Mouse (Mus musculus): Measurements from ENCODE around the gene Myrip. TPM values are rescaled to one million over a fixed set of nuclear protein-coding genes. Genes with fewer than 3 reads are reported as not detected.

Gene Myrip
- polyA plus RNA-seq, 1 experiment from 2014 or later, result 0.32 TPM

GRCm38 (mm10) chr9:120402368-120402767, 101.1 kb downstream of the Myrip start:
- no peak overlapping the region for H3K27ac ChIP-seq
- WGBS, result 84% methylated on average over 3 of the region's 3 CpGs
- H3K4me2 ChIP-seq (replicated peaks), result no peak overlapping the region
- H3K9ac ChIP-seq, result no peak overlapping the region
- ATAC-seq (ENCODE audit: low FRiP score, low read depth), result no peak
- H3K36me3 ChIP-seq, result no peaks in the 10 kb centered on the region
- no peaks in the 10 kb centered on the region for H3K4me1 ChIP-seq
- H3K4me3 ChIP-seq, result no peak overlapping the region
- 0 out of 2 replicates have a peak, but pooled peaks cover 2% of the 10 kb centered on the region for H3K9me3 ChIP-seq
- H3K27me3 ChIP-seq, result no peaks in the 10 kb centered on the region

DNA sequence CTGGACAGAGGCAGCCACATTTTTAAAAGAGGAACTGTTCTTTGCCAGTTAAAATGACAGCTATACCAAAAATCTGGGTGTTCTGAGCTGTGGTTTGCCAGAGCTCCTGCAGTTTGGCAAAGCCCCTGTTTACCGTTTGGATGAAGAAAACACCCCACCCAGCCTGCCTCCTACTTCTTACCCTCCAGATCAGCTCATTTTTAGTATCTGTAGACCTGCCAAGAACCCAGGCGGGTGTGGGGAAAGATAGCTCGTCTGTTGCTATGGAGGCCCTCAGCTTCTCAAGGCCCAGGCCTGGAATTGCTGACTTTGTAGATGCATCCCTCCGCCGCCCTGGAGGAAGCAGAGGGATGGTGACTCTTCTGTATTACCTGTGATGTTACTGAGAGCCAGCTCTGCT, 102.3 kb downstream of the Myrip start:
- no peak overlapping the region for H3K4me3 ChIP-seq
- no peak overlapping the region for H3K4me2 ChIP-seq (replicated peaks)
- H3K9me3 ChIP-seq, result 0 out of 2 replicates have a peak, but pooled peaks cover 2% of the 10 kb centered on the region
- no peak for ATAC-seq (ENCODE audit: low FRiP score, low read depth)
- no peak overlapping the region for H3K27ac ChIP-seq
- no peak overlapping the region for H3K9ac ChIP-seq
- WGBS, result 72% methylated on average over 5 of the region's 5 CpGs
- H3K36me3 ChIP-seq, result no peaks in the 10 kb centered on the region
- H3K27me3 ChIP-seq, result 0 out of 2 replicates have a peak, but pooled peaks cover 2% of the 10 kb centered on the region
- H3K4me1 ChIP-seq, result no peaks in the 10 kb centered on the region

DNA sequence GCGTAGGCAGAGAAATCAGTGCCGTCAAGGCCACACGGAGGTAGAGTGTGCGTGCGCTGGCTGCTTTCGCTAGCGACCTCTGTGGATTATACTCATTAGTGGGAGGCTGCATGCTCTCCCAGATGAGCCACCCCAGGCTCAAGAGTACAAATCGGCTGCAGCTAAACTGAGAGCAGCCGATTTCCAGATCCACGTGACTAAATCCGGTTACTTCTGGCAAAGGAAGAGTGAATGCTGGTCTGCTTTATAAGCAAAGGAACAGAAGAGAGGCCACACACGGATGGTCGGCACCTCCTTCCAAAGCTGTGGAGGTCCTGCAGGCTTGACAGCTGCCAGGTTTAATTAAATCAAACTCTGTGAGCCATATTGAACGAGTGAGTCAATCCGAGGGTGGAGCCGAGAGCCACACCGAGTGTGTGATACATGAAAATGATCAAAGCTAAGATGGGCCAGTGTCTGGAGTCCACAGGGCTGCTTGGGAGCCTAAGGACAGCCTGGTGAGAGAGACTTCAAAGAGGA, 108.4 kb downstream of the Myrip start:
- Histone ChIP-seq H3K27me3 (0 out of 2 replicates have a peak, but pooled peaks cover 8% of the 10 kb centered on the region), H3K4me2 (replicated peaks) (no peak overlapping the region), H3K36me3 (no peaks in the 10 kb centered on the region), H3K9ac (no peak overlapping the region), H3K4me1 (no peaks in the 10 kb centered on the region), H3K4me3 (no peak overlapping the region), H3K9me3 (no peaks in the 10 kb centered on the region), H3K27ac (no peak overlapping the region)
- 82% methylated on average over 17 of the region's 17 CpGs for WGBS
- ATAC-seq (ENCODE audit: low FRiP score, low read depth), result no peak

GRCm38 (mm10) chr9:120410421-120410820, 109.1 kb downstream of the Myrip start:
- H3K4me2 ChIP-seq (replicated peaks), result no peak overlapping the region
- H3K9me3 ChIP-seq, result no peaks in the 10 kb centered on the region
- no peaks in the 10 kb centered on the region for H3K36me3 ChIP-seq
- WGBS, result 31% methylated on average over 5 of the region's 5 CpGs
- H3K27ac ChIP-seq, result no peak overlapping the region
- H3K27me3 ChIP-seq, result 0 out of 2 replicates have a peak, but pooled peaks cover 8% of the 10 kb centered on the region
- no peak overlapping the region for H3K4me3 ChIP-seq
- no peaks in the 10 kb centered on the region for H3K4me1 ChIP-seq
- H3K9ac ChIP-seq, result no peak overlapping the region
- ATAC-seq (ENCODE audit: low FRiP score, low read depth), result no peak

GRCm38 (mm10) chr9:120415504-120415903, 114.2 kb downstream of the Myrip start:
- H3K4me2 ChIP-seq (replicated peaks), result no peak overlapping the region
- no peaks in the 10 kb centered on the region for H3K9me3 ChIP-seq
- H3K36me3 ChIP-seq, result no peaks in the 10 kb centered on the region
- 0% methylated on average over 5 of the region's 7 CpGs for WGBS
- ATAC-seq (ENCODE audit: low FRiP score, low read depth), result no peak
- no peak overlapping the region for H3K4me3 ChIP-seq
- no peak overlapping the region for H3K9ac ChIP-seq
- H3K27me3 ChIP-seq, result no peaks in the 10 kb centered on the region
- H3K27ac ChIP-seq, result no peak overlapping the region
- H3K4me1 ChIP-seq, result no peaks in the 10 kb centered on the region

DNA sequence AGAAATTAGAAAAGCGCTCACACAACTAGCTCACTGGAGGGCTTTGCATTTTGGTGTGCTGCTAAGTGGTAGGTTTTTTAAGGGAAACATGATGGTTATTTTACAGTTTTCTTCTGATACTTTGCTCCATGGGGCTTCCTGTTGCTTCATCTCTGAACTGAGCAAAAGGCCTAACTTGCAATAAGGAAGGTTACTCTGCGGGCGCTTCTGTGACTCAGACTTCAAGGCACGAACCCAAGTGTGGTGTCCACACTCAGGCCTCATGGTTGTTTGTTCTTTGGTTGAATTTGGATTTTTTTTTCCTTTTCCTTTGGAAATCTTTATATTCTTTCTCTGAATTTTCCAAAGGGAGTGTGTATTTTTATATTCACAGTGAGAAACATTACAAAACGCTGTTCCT, 114.8 kb downstream of the Myrip start:
- Histone ChIP-seq H3K9me3 (no peaks in the 10 kb centered on the region), H3K27me3 (no peaks in the 10 kb centered on the region), H3K4me1 (no peaks in the 10 kb centered on the region), H3K9ac (no peak overlapping the region), H3K36me3 (no peaks in the 10 kb centered on the region), H3K4me2 (replicated peaks) (no peak overlapping the region), H3K4me3 (no peak overlapping the region), H3K27ac (no peak overlapping the region)
- ATAC-seq (ENCODE audit: low FRiP score, low read depth), result no peak
- 90% methylated on average over 5 of the region's 5 CpGs for WGBS

DNA sequence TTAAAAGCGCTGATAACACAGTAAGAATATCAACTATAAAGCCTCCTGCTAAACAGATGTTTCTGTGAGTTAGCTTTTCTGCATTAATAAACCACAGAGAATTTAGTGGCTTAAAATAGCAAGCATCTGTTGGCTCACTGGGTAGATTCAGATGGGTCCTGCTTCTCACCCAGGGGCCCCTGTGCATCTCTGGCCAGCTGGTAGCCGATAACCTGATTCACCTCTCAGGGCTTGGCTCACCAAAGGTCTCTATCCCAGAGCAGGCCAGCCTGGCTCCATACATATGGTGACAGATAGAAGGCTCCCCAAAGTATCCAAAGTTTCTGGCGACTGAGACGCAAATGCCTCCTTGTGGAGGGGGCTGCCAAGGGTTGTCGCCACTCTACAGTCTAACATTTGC, 115.4 kb downstream of the Myrip start:
- Histone ChIP-seq H3K36me3 (no peaks in the 10 kb centered on the region), H3K9me3 (no peaks in the 10 kb centered on the region), H3K9ac (no peak overlapping the region), H3K27ac (no peak overlapping the region; the same call in 1 of the 2 replicates), H3K27me3 (no peaks in the 10 kb centered on the region), H3K4me1 (no peaks in the 10 kb centered on the region), H3K4me2 (replicated peaks) (no peak overlapping the region), H3K4me3 (no peak overlapping the region)
- ATAC-seq (ENCODE audit: low FRiP score, low read depth), result no peak
- 73% methylated on average over 5 of the region's 5 CpGs for WGBS

- Histone ChIP-seq H3K9me3 (no peaks in the 10 kb centered on the region), H3K36me3 (no peaks in the 10 kb centered on the region), H3K9ac (no peak overlapping the region), H3K4me3 (no peak overlapping the region), H3K27ac (no peak overlapping the region), H3K27me3 (no peaks in the 10 kb centered on the region), H3K4me2 (replicated peaks) (no peak overlapping the region), H3K4me1 (no peaks in the 10 kb centered on the region)
- 80% methylated on average over 7 of the region's 7 CpGs for WGBS
- ATAC-seq (ENCODE audit: low FRiP score, low read depth), result no peak
These were observed 117.3 kb downstream of the Myrip start for GRCm38 (mm10) chr9:120418582-120418981.

GRCm38 (mm10) chr9:120424567-120424966, 123.3 kb downstream of the Myrip start:
- no peak overlapping the region for H3K4me3 ChIP-seq
- H3K4me1 ChIP-seq, result no peaks in the 10 kb centered on the region
- no peak overlapping the region for H3K4me2 ChIP-seq (replicated peaks)
- no peak overlapping the region for H3K27ac ChIP-seq
- WGBS, result 69% methylated on average over 7 of the region's 7 CpGs
- no peaks in the 10 kb centered on the region for H3K9me3 ChIP-seq
- H3K9ac ChIP-seq, result no peak overlapping the region
- no peaks in the 10 kb centered on the region for H3K27me3 ChIP-seq
- H3K36me3 ChIP-seq, result no peaks in the 10 kb centered on the region
- no peak for ATAC-seq (ENCODE audit: low FRiP score, low read depth)

DNA sequence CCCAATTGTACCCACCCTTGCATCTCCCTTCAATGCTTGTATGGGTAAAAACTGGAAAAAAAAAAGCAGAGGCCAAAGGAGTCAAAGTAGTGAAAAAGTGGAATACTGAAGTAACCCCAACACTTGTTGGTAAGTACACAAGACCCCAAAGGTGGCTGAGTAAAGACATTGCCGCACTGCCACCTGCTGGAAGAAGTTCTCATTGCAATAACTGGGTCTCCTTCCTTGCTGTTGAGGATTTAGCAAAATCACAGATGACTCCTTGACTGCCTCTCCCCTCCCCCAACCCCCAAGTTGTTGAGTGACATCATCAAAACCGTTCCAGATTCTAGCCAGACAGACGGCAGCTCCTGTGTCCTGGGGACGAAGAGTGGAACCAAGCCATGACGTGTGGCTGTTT, 124.5 kb downstream of the Myrip start:
- 31% methylated on average over 5 of the region's 5 CpGs for WGBS
- Histone ChIP-seq H3K4me2 (replicated peaks) (no peak overlapping the region), H3K9me3 (no peaks in the 10 kb centered on the region), H3K9ac (no peak overlapping the region), H3K4me3 (no peak overlapping the region), H3K4me1 (no peaks in the 10 kb centered on the region), H3K36me3 (no peaks in the 10 kb centered on the region), H3K27ac (no peak overlapping the region), H3K27me3 (no peaks in the 10 kb centered on the region)
- ATAC-seq (ENCODE audit: low FRiP score, low read depth), result no peak

DNA sequence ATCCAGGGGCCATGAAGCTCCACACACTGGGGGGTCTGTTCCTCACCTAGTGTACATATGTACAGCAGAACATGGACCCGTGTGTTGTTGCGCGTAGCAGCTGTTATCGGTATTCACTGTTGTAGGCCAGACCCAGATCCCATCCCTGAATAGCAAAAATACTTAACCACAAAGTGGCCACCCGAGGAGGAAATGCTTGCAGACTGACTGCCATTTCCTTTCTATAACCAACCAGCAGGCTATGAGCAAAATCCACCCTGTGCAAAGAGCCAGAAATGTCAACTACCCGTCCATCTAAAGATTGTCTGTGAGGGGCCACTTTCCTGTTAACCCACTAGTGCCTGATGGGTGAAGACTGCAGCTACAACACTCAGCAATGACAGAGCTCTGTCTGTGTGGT, 126.9 kb downstream of the Myrip start:
- H3K9me3 ChIP-seq, result no peaks in the 10 kb centered on the region
- no peak overlapping the region for H3K9ac ChIP-seq
- 59% methylated on average over 6 of the region's 6 CpGs for WGBS
- no peak for ATAC-seq (ENCODE audit: low FRiP score, low read depth)
- no peak overlapping the region for H3K27ac ChIP-seq
- H3K4me3 ChIP-seq, result no peak overlapping the region
- no peak overlapping the region for H3K4me2 ChIP-seq (replicated peaks)
- H3K36me3 ChIP-seq, result no peaks in the 10 kb centered on the region
- H3K27me3 ChIP-seq, result no peaks in the 10 kb centered on the region
- H3K4me1 ChIP-seq, result no peaks in the 10 kb centered on the region

- H3K4me3 ChIP-seq, result no peak overlapping the region
- H3K4me1 ChIP-seq, result no peaks in the 10 kb centered on the region
- H3K9ac ChIP-seq, result no peak overlapping the region
- H3K27me3 ChIP-seq, result no peaks in the 10 kb centered on the region
- no peak overlapping the region for H3K4me2 ChIP-seq (replicated peaks)
- ATAC-seq (ENCODE audit: low FRiP score, low read depth), result no peak
- 30% methylated on average over 8 of the region's 8 CpGs for WGBS
- no peaks in the 10 kb centered on the region for H3K9me3 ChIP-seq
- no peak overlapping the region for H3K27ac ChIP-seq
- no peaks in the 10 kb centered on the region for H3K36me3 ChIP-seq
These were observed 132.4 kb downstream of the Myrip start for GRCm38 (mm10) chr9:120433747-120434146.

- Histone ChIP-seq H3K27ac (no peak overlapping the region), H3K4me3 (no peak overlapping the region), H3K9ac (no peak overlapping the region), H3K27me3 (no peaks in the 10 kb centered on the region), H3K4me1 (no peaks in the 10 kb centered on the region), H3K36me3 (no peaks in the 10 kb centered on the region), H3K9me3 (no peaks in the 10 kb centered on the region), H3K4me2 (replicated peaks) (no peak overlapping the region)
- ATAC-seq (ENCODE audit: low FRiP score, low read depth), result no peak
- WGBS, result 73% methylated on average over 8 of the region's 8 CpGs
These were observed 134.5 kb downstream of the Myrip start for GRCm38 (mm10) chr9:120435841-120436240.

Measured in limb, embryonic 13.5 days (tissue).